Mouse (Mus musculus) cortical plate, adult 2 months (tissue): ENCODE data around the gene B4galt3.

Experiments used
- CTCF ChIP-seq: fragments of 200-500 bp; IDR thresholded peaks from 2 replicates; pipeline ENCODE4 v1.5.1; 2011; ENCODE audit warnings: mild to moderate bottlenecking, control low read depth, low read length; ENCODE audit not compliant: insufficient read depth; ENCODE audit errors: extremely low read depth
- POLR2A ChIP-seq: fragments of 200-500 bp; IDR thresholded peaks from 2 replicates; pipeline ENCODE4 v1.6.1; 2011; ENCODE audit warnings: mild to moderate bottlenecking, low read length, control low read depth; ENCODE audit not compliant: insufficient read depth; ENCODE audit errors: extremely low read depth

DNA sequence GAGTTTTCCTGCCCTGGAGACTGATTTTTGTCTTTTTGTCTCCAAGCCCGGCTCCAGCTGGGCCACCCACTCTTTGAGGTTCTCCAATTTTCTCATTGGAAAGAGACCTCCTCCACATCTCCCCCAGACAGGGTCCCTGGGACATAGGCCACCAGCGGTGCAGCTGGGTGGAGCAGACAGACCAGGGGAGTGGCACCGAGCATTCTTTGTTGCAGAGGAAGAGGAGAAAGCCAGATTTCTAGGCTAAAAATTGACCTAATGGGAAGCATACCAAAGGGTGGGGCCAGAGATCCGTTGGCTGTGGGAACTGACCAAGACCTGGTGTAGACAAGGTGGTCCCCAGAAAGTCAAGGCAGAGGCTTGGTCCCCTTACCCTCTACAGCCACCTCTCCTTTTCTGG, 22.2 kb upstream of the B4galt3 start:
- no peak for TF ChIP-seq CTCF
- TF ChIP-seq POLR2A = no peak
